Mouse (Mus musculus) heart, postnatal 0 days (tissue): ENCODE measurements around the gene Tldc1.

Source experiments
- CTCF ChIP-seq: IDR thresholded peaks from 2 replicates; pipeline ENCODE4 v1.5.1; 2016; ENCODE audit warnings: antibody characterized with exemption, control low read depth, low read depth
- EP300 ChIP-seq: IDR thresholded peaks from 2 replicates; pipeline ENCODE4 v1.6.1; 2016; ENCODE audit warnings: antibody characterized with exemption, low read depth

- no peak for TF ChIP-seq CTCF
- no peak for TF ChIP-seq EP300
These were observed 12.9 kb downstream of the Tldc1 start for GRCm38 (mm10) chr8:119765311-119765710.
